Mouse (Mus musculus): Measurements from ENCODE around the gene Ddi2.
A peak's percentile ranks its signal among the peaks of the same experiment; 100 is the strongest.

Gene Ddi2

DNA sequence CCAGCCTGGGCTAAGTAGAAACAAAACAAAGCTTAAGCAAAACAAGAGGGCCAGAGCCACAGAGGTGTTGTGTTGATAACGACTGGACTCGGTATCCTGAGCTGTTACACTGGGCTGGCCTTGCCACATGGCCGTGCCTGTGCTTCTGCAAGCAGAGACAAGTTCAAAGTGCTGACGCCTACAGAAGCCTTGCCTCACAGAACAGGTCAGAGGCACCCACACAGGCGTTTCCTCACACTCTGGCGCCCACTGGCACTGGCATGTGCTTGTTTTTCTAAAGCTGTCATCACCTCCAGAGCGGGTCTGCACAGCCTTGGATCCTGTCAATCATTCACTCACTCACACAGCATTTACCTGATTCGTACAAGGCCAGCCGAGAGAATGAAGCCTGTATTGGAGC, 18.6 kb upstream of the Ddi2 start:
- DNase-seq = peak; percentile 79

- DNase-seq = no peak
Measured at GRCm38 (mm10) chr4:141738015-141738414, 14.8 kb upstream of the Ddi2 start.

- DNase-seq = no peak
Measured at GRCm38 (mm10) chr4:141736856-141737255, 13.6 kb upstream of the Ddi2 start.

GRCm38 (mm10) chr4:141735206-141735560, 12.0 kb upstream of the Ddi2 start:
- no peak for DNase-seq

DNA sequence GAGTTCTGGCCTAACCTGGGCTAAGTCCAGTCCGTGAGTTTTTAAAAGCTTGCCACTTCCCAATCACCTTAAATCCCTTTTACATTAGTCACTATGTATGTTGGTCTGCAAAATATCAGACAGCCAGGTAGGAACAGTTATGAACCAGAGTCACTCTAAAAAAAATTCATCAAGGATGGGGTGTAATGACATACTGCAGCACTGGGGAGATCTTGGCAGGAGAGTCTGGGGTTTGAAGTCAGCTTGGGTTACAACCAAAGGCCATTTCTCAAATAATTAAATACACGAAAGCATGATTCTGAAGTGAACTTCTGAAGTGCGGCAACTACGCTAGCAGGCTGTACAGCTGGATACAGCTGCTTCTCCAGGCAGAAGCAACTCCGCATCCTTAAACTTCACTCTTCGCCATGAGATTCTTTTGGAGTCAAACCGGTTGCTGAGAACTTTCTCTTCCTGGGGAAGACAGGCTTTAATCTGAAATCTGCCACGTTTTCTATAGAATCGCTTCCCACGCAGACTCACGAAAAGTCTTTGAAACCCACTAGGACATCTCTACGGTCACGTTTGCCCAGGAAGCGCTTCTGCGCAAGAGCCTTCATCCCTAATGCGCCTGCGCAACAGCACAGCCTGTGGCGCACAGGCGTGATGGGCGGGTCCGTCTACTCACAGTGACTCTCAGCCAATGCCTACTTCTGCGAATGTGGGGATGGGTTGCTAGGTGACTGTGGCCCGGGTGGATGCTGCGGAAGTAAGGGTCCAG, 11.4 kb upstream of the Ddi2 start:
- peak; percentile 93 for DNase-seq

- DNase-seq = no peak
Measured at GRCm38 (mm10) chr4:141731766-141732165, 8.5 kb upstream of the Ddi2 start.

GRCm38 (mm10) chr4:141730401-141730800, 7.2 kb upstream of the Ddi2 start:
- no peak for DNase-seq

GRCm38 (mm10) chr4:141729266-141729665, 6.0 kb upstream of the Ddi2 start:
- no peak for DNase-seq

DNA sequence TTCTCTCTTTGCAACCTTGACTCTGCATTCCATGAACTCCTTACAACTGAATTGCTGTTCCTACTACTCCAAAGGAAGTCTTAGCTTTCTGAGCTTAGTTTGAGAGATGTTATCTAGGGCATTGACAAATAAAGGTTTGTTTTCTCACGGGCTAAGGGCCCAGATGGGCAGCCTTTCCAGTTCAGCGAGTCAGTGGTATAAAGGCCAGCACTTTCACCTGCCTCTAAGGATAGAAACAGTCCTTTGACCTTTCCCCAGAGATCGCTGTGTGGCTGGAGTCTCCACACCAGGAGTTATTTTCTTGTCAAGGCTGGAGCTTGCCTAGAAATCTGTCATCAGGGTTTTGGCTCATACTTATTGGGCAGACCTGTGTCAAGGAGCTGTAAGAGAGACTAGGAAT, 2.5 kb upstream of the Ddi2 start:
- no peak for DNase-seq

DNA sequence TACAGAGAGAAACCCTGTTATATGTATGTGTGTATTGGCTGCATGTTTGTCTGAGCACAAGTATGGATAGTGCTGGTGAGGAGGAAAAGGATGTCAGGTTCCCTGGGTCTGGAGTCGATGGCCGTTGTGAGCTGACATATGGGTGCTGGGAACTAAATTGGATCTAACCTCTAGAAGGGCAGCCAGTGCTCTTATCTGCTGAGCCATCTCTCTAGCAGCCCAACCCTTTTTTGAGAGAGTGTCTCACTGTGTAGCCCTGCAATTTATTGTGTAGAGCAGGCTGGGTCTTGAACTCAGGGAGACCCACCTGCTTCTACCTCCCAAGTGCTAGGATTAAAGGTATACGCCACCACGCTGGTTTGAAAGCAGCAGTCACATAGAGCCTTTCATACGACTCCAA, 2.1 kb upstream of the Ddi2 start:
- no peak for DNase-seq

GRCm38 (mm10) chr4:141724594-141724993, 1.4 kb upstream of the Ddi2 start:
- DNase-seq = no peak

DNA sequence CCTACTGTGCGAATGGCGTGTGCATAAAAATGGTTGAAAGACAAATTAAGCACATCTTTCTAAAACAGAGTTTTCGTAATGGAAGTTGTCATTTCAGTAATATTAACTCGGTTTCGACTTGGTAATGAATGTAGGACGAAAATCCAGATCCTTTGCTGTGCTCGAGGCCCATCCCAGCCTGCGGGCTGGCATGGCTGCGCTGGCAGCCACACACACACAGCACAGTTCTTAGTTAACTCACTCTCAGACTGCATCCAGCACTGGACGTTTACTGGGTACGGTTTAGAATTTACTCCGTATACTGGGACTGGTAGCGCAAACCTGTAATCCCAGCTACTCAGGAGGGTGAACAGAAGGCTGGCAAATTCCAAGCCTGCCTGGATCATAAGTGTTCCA, 452 bp upstream of the Ddi2 start:
- no peak for DNase-seq

DNA sequence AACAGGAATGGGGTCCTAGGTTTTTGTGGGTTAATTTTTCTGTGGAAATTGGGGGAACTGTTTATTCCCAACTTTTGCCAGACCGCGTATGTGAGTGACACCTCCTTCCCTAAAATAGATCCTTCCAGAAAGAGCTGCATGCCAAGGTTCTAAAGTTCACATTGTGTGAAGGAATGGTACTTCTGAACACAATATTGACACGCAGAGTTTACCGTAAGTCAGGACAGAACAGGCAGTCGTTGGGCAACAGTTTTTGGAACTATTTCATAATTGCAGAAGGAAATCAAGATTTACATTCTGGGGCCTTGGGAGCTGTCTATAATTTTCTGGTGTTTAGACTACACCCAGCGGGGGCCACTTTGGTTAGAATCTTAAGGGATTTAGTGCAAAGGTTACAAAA, 1.3 kb downstream of the Ddi2 start:
- DNase-seq = no peak

DNA sequence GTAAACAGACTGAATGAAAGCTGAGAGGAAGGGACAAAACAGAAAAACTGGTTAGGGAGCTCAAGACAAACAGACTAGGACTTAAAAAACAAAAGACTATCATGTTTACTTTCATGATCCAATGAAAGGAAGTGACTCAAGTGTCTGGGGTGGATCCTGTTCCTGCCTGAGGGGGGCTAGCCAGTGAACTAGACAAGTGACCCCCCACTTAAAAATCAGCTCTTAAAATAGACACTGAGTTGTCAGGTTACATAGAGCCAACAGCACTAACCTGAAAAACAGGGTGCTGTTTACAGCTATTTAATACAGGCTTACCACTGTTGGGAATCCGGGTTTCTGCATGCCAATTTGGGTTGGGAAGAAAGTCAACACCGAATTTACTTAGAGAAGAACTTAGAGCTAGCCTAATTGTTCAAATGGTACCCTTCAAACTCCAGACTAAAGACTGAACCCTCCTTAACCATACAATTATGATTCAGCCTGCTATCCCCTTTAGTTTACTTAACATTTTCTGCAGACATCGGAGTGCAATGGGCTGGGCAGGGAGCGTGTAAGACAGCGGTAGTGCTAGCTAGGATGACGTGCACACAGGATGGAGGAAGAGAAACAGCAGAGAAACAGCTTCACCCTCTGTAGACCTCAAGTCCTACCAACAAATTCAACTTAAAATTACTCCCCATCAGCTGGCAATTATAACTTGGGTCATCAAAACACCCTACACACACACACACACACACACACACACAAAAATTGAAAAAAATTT, 2.3 kb downstream of the Ddi2 start:
- no peak for DNase-seq

GRCm38 (mm10) chr4:141719304-141719703, 3.9 kb downstream of the Ddi2 start:
- DNase-seq = no peak

DNA sequence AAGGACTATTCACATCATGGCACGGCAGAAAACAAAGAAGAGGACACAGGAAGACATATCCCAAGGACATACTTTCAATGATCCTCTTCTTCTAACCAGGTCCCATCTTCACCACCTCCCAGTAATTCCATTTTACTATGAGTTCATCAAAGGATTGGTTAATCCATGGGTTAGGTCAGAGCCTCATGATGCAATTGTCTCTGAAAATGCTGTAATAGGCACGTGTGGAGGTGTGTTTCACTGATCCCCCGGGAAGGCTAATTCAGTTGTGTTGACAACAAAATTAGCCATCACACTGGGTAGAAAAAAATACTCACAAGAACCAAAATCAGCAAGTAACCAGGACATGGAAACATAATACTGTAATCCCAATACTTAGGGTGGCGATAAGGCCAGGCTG, 5.6 kb downstream of the Ddi2 start:
- no peak for DNase-seq

GRCm38 (mm10) chr4:141715027-141715426, 8.2 kb downstream of the Ddi2 start:
- no peak for DNase-seq

GRCm38 (mm10) chr4:141713598-141714142, 9.5 kb downstream of the Ddi2 start:
- DNase-seq = no peak

- DNase-seq = no peak
Measured at GRCm38 (mm10) chr4:141711250-141711649, 12.0 kb downstream of the Ddi2 start.

- no peak for DNase-seq
Measured at GRCm38 (mm10) chr4:141708971-141709370, 14.2 kb downstream of the Ddi2 start.

DNA sequence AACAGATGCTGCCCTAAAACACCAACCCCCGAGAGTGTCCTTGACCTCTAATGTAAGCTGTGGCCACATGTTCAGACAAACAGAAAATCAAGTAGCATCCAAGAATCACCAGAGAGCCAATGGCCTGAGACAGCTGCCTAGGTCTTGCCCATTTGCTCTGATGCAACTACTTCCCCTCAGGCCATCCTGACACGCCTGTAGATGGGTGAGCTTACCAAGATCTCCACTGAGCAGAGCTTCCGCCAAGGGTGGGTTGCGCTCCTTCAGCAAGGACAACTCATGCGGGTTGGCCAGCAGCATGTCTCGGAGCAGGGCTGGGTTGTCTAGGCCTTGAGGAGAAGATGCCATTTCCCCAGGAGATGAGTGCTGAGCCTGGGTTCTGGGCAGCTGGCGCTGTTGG, 15.2 kb downstream of the Ddi2 start:
- no peak for DNase-seq

- DNase-seq = peak; percentile 67
Measured at GRCm38 (mm10) chr4:141705331-141705730, 17.9 kb downstream of the Ddi2 start.

GRCm38 (mm10) chr4:141704625-141705024, 18.6 kb downstream of the Ddi2 start:
- no peak for DNase-seq

GRCm38 (mm10) chr4:141694719-141695118, 28.5 kb downstream of the Ddi2 start:
- DNase-seq = no peak
